Mouse (Mus musculus): ENCODE measurements around the gene Sorcs1.

Sorcs1 gene

DNA sequence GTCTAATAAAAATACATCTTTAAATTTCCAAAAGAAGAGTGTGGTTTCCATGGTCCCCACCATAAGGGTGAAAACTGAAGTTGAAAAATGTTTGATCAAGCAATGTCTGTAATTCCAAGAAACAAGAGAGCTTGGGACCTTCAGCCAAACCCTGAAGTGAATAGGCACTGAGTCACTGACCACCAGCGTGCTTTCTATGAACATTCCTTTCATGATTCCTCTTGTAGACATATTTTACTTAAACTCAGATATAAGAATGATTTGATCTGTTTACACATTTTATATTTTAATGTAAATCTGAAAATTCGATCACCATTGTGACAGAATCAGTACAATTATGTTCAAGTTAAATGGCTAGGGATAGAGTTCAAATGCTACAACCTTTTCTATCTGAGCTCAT lies 112.1 kb downstream of the Sorcs1 start:
- no peak for DNase-seq (ENCODE audit: low spot score)

DNA sequence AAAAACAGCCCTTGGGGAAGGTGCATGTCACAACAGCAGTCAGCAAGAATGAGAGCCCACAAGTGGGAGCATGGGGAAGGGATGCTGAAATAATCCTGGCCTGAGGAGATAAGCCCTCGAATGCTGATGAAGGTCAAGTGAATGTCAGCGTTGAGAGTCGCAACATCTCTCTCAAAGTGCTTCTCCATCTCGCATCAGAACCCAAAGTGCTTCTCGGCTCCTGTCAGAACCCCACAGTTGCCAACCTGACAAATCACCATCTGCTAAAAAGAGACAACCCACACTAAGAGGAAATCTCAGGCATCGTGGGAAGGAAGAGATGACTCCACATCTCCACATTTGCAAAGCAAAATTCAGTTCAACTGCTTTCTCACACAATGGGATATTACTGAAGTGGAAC lies 119.7 kb downstream of the Sorcs1 start:
- no peak for DNase-seq (ENCODE audit: low spot score)

DNA sequence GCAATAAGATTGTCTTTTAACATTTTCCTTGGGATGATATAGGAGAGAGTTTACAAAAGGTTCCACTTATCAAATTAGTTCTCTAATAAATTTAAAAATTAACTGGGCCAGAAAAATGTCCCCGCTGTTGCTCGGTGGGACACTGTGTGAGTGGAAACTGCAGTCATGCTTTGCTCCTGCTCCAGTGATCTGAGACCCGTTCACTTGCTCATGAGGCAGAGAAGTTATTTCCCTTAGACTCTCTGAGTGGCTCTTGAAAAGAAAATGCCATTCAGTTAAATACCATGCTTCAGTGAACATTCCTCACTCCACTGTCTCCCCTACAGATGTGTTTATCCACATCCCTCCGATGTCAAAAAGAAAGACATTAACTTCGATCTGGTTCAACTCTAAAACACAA lies 144.4 kb downstream of the Sorcs1 start:
- no peak for DNase-seq (ENCODE audit: low spot score)

DNA sequence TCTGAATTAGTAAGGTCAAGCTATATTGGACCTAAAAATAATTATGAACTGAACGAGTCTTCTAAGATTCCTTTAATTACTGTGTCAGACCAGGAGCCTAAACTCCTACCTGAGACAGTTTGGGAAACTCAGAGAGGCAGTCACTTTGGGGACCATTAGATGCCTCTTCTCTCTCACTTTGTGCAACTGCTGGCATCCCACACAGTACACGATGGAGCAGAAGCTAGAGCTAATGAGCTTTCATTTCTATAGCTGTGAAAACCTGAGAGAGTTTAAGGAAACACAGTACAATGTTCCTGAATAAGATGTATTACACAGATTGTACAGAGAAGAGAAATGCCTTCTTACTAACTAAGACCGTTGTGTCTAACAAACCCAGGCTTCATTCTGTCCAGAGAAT lies 150.6 kb downstream of the Sorcs1 start:
- no peak for DNase-seq (ENCODE audit: low spot score)

GRCm38 (mm10) chr19:50526094-50526493 lies 152.4 kb downstream of the Sorcs1 start:
- no peak for DNase-seq (ENCODE audit: low spot score)

GRCm38 (mm10) chr19:50521943-50522342 lies 156.5 kb downstream of the Sorcs1 start:
- no peak for DNase-seq (ENCODE audit: low spot score)

GRCm38 (mm10) chr19:50515059-50515673 lies 163.3 kb downstream of the Sorcs1 start:
- DNase-seq (ENCODE audit: low spot score), result no peak

GRCm38 (mm10) chr19:50514309-50514830 lies 164.1 kb downstream of the Sorcs1 start:
- no peak for DNase-seq (ENCODE audit: low spot score)

GRCm38 (mm10) chr19:50502816-50503215 lies 175.6 kb downstream of the Sorcs1 start:
- no peak for DNase-seq (ENCODE audit: low spot score)

DNA sequence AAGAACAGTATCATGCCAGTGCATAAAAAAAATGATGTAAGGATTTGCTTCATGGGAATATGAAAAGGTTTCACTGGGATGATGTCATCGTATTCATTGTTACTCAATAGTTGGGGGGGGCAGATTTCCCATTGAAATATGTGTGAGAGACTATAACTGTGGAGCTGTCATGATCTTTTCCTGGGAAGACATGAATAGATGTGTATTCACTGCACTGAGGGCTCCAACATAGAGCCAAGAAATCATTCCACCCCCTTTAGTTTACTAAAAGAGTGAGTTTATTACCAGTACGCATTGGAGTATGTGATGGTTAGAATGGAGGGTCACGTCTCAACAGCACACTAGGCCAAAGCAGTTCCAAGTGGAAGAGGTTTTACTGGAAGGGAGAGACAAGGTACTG lies 187.3 kb downstream of the Sorcs1 start:
- DNase-seq (ENCODE audit: low spot score), result no peak

- DNase-seq (ENCODE audit: low spot score), result no peak
Observed at GRCm38 (mm10) chr19:50490721-50491120, 187.7 kb downstream of the Sorcs1 start.

DNA sequence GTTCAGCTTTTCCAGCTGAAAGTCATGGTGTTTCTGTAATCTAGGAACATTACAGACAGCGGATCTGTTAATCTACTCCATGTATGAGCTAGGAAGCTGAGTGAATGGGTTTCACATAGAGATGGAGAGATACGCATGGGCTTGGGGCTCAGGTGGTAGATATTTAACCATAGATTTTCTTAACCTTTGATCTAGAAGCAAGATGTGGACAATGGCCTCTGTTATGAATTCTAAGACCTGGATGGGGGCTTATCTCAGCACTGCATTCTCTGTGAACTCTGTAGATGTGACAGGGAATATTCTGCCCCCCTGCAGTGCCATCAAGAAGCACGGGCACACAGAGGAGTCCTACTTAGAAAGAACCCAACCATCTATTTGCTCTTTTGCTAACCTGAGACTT lies 188.7 kb downstream of the Sorcs1 start:
- DNase-seq (ENCODE audit: low spot score), result no peak

GRCm38 (mm10) chr19:50488421-50488820 lies 190.0 kb downstream of the Sorcs1 start:
- DNase-seq (ENCODE audit: low spot score), result no peak

GRCm38 (mm10) chr19:50487768-50488167 lies 190.7 kb downstream of the Sorcs1 start:
- DNase-seq (ENCODE audit: low spot score), result no peak

GRCm38 (mm10) chr19:50486345-50486744 lies 192.1 kb downstream of the Sorcs1 start:
- DNase-seq (ENCODE audit: low spot score), result no peak

- no peak for DNase-seq (ENCODE audit: low spot score)
Observed at GRCm38 (mm10) chr19:50476774-50477173, 201.7 kb downstream of the Sorcs1 start.

GRCm38 (mm10) chr19:50468592-50468991 lies 209.9 kb downstream of the Sorcs1 start:
- no peak for DNase-seq (ENCODE audit: low spot score)

GRCm38 (mm10) chr19:50464811-50465210 lies 213.6 kb downstream of the Sorcs1 start:
- DNase-seq (ENCODE audit: low spot score), result no peak

GRCm38 (mm10) chr19:50458581-50458980 lies 219.9 kb downstream of the Sorcs1 start:
- DNase-seq (ENCODE audit: low spot score), result no peak

GRCm38 (mm10) chr19:50457275-50457892 lies 221.1 kb downstream of the Sorcs1 start:
- no peak for DNase-seq (ENCODE audit: low spot score)

GRCm38 (mm10) chr19:50441099-50441498 lies 237.3 kb downstream of the Sorcs1 start:
- DNase-seq (ENCODE audit: low spot score), result no peak

DNA sequence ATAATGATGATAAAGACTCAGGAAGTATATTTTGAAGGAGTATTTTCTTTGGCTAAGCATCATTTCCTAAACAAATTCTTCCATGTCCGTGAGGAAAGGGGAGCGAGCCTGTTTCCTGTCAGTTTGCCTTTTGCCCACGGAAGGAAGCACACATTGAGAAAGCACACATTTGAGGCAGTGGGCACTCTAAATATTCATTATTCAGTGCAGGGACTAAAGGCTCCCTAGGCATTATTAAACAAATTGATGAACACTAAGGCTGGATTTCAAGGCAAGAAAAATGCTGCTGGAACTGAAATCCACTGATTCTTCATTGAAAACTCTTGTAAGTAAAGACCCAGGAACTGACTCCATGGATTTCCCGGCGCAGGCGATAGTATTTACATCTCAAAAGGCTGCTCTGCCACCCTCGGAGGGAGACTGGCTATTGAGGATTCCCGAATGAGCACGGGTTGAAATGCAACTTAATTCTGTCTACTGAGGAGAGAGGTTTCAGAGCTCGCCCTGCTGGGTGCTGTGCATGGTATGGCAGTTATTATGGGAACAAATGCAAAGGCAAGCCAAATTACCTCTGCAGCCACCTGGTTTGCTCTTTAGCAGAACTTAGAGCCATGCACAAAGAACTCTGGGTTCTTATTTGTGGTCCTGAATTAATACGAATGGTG lies 238.1 kb downstream of the Sorcs1 start:
- no peak for DNase-seq (ENCODE audit: low spot score)

GRCm38 (mm10) chr19:50439464-50439881 lies 239.0 kb downstream of the Sorcs1 start:
- no peak for DNase-seq (ENCODE audit: low spot score)
